Mouse (Mus musculus): ENCODE measurements around the gene Mex3b.

The Mex3b gene

GRCm38 (mm10) chr7:82867271-82868121, at the start of gene Mex3b:
TSS of gene Mex3b (plus strand) at chr7:82867333.
- DNase-seq (ENCODE audit: low read depth, low spot score): no peak

- no peak for DNase-seq (ENCODE audit: low read depth, low spot score)
These were observed 47.6 kb upstream of the Mex3b start for GRCm38 (mm10) chr7:82819541-82819940.

- no peak for DNase-seq (ENCODE audit: low read depth, low spot score)
These were observed 46.5 kb upstream of the Mex3b start for GRCm38 (mm10) chr7:82820661-82821060.

- no peak for DNase-seq (ENCODE audit: low read depth, low spot score)
These were observed 45.6 kb upstream of the Mex3b start for GRCm38 (mm10) chr7:82821501-82821900.

- no peak for DNase-seq (ENCODE audit: low read depth, low spot score)
These were observed 44.6 kb upstream of the Mex3b start for GRCm38 (mm10) chr7:82822528-82822927.

GRCm38 (mm10) chr7:82828193-82828592, 38.9 kb upstream of the Mex3b start:
- DNase-seq (ENCODE audit: low read depth, low spot score): no peak

GRCm38 (mm10) chr7:82829516-82829915, 37.6 kb upstream of the Mex3b start:
- no peak for DNase-seq (ENCODE audit: low read depth, low spot score)

GRCm38 (mm10) chr7:82834471-82834870, 32.7 kb upstream of the Mex3b start:
- no peak for DNase-seq (ENCODE audit: low read depth, low spot score)

- no peak for DNase-seq (ENCODE audit: low read depth, low spot score)
These were observed 28.7 kb upstream of the Mex3b start for GRCm38 (mm10) chr7:82838414-82838813.

- no peak for DNase-seq (ENCODE audit: low read depth, low spot score)
These were observed 28.0 kb upstream of the Mex3b start for GRCm38 (mm10) chr7:82838965-82839675.

- DNase-seq (ENCODE audit: low read depth, low spot score): no peak
These were observed 24.8 kb upstream of the Mex3b start for GRCm38 (mm10) chr7:82842222-82842920.

GRCm38 (mm10) chr7:82850756-82851155, 16.4 kb upstream of the Mex3b start:
- DNase-seq (ENCODE audit: low read depth, low spot score): no peak

- DNase-seq (ENCODE audit: low read depth, low spot score): no peak
These were observed 15.5 kb upstream of the Mex3b start for GRCm38 (mm10) chr7:82851670-82852069.

- no peak for DNase-seq (ENCODE audit: low read depth, low spot score)
These were observed 12.9 kb upstream of the Mex3b start for GRCm38 (mm10) chr7:82854195-82854766.

- no peak for DNase-seq (ENCODE audit: low read depth, low spot score)
These were observed 8.5 kb upstream of the Mex3b start for GRCm38 (mm10) chr7:82858611-82859010.

GRCm38 (mm10) chr7:82860626-82861025, 6.5 kb upstream of the Mex3b start:
- DNase-seq (ENCODE audit: low read depth, low spot score): no peak

GRCm38 (mm10) chr7:82863341-82863740, 3.8 kb upstream of the Mex3b start:
- DNase-seq (ENCODE audit: low read depth, low spot score): no peak

- DNase-seq (ENCODE audit: low read depth, low spot score): no peak
These were observed 2.7 kb upstream of the Mex3b start for GRCm38 (mm10) chr7:82864260-82864990.

- DNase-seq (ENCODE audit: low read depth, low spot score): no peak
These were observed 2.0 kb upstream of the Mex3b start for GRCm38 (mm10) chr7:82864991-82865771.

- DNase-seq (ENCODE audit: low read depth, low spot score): peak; percentile 17
These were observed 1.2 kb upstream of the Mex3b start for GRCm38 (mm10) chr7:82865834-82866485.
